Mouse (Mus musculus) gastrocnemius, adult 8-10 months (tissue): Measurements from ENCODE around the gene Fam114a1. TPM values are rescaled to one million over a fixed set of nuclear protein-coding genes. Genes with fewer than 3 reads are reported as not detected.

Source experiments
- DNase-seq, 2 experiments: peaks; one replicate each; pipeline ENCODE4 v3.0.0; 2022; ENCODE audit warnings: low spot score in 2 of 2
- total RNA-seq, 4 experiments: library from RNA; stranded (reverse); gene quantifications; 2 replicates each; pipeline ENCODE4 v1.2.4; 2022

Fam114a1 gene
- total RNA-seq, 4 experiments from 2014 or later = 2.7 to 9.1 (median 4.0) TPM

GRCm38 (mm10) chr5:65049880-65050279 lies 80.0 kb downstream of the Fam114a1 start:
- no peak for DNase-seq

- DNase-seq = no peak
Measured at GRCm38 (mm10) chr5:65051513-65051912, 81.6 kb downstream of the Fam114a1 start.

- DNase-seq = no peak
Measured at GRCm38 (mm10) chr5:65057596-65057995, 87.7 kb downstream of the Fam114a1 start.

GRCm38 (mm10) chr5:65059806-65060205 lies 89.9 kb downstream of the Fam114a1 start:
- DNase-seq = no peak

GRCm38 (mm10) chr5:65062236-65062635 lies 92.4 kb downstream of the Fam114a1 start:
- DNase-seq = no peak

GRCm38 (mm10) chr5:65063266-65063665 lies 93.4 kb downstream of the Fam114a1 start:
- no peak for DNase-seq

- no peak for DNase-seq
Measured at GRCm38 (mm10) chr5:65068166-65068565, 98.3 kb downstream of the Fam114a1 start.

- DNase-seq = no peak
Measured at GRCm38 (mm10) chr5:65069872-65070271, 100.0 kb downstream of the Fam114a1 start.

GRCm38 (mm10) chr5:65071689-65072118 lies 101.8 kb downstream of the Fam114a1 start:
- DNase-seq = no peak

GRCm38 (mm10) chr5:65073247-65073646 lies 103.4 kb downstream of the Fam114a1 start:
- no peak for DNase-seq

GRCm38 (mm10) chr5:65074693-65075092 lies 104.8 kb downstream of the Fam114a1 start:
- DNase-seq = peak in 1 of 2 experiments; percentile 12

- no peak for DNase-seq
Measured at GRCm38 (mm10) chr5:65076087-65076486, 106.2 kb downstream of the Fam114a1 start.

GRCm38 (mm10) chr5:65076748-65077147 lies 106.9 kb downstream of the Fam114a1 start:
- DNase-seq = no peak

- no peak for DNase-seq
Measured at GRCm38 (mm10) chr5:65078081-65078480, 108.2 kb downstream of the Fam114a1 start.

GRCm38 (mm10) chr5:65079881-65080280 lies 110.0 kb downstream of the Fam114a1 start:
- no peak for DNase-seq

- no peak for DNase-seq
Measured at GRCm38 (mm10) chr5:65081836-65082235, 112.0 kb downstream of the Fam114a1 start.

- peak; percentile 63 to 87 for DNase-seq
Measured at GRCm38 (mm10) chr5:65086522-65086921, 116.7 kb downstream of the Fam114a1 start.

- DNase-seq = no peak
Measured at GRCm38 (mm10) chr5:65089707-65090106, 119.8 kb downstream of the Fam114a1 start.

GRCm38 (mm10) chr5:65091184-65091858 lies 121.5 kb downstream of the Fam114a1 start:
- no peak for DNase-seq
